Mouse (Mus musculus) cortical plate, adult 2 months (tissue): ENCODE measurements around the gene Gm49027.

Source experiments
- CTCF ChIP-seq: fragments of 200-500 bp; IDR thresholded peaks from 2 replicates; pipeline ENCODE4 v1.5.1; 2011; ENCODE audit warnings: mild to moderate bottlenecking, control low read depth, low read length; ENCODE audit not compliant: insufficient read depth; ENCODE audit errors: extremely low read depth
- POLR2A ChIP-seq: fragments of 200-500 bp; IDR thresholded peaks from 2 replicates; pipeline ENCODE4 v1.6.1; 2011; ENCODE audit warnings: mild to moderate bottlenecking, low read length, control low read depth; ENCODE audit not compliant: insufficient read depth; ENCODE audit errors: extremely low read depth

DNA sequence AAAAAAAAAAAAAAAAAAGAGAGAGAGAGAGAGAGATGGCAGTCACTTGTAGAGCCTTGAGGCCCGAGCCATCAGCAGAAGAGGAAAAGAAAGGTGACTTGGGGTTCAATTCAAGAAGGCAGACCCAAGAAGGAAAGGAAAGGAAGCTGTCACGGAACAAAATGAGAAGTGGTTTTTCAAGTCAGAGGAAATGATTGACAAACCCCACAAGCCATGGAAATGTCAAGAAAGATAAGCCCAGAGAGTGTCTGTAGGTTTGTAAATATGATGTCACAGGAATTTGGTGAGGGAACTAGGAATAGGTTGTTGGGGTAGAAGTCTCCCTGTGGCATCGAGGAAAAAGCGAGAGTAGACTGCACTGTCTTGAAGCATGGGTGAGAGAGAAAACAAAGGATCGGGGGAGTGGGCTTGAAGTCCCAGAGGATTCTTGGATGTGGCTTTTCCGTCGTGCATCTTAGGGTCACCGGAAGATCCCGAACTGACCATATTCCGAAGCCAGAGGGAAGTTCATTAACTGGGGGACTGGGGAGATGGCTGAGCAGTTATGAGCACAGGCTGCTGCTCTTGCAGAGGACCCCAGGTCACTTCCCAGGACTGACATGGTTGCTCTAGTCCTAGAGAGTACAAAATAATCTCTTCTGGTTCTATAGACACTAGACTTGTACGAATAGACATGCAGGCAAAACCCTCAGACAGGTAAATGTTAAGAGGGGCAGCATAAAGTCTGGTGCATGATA is 37.5 kb downstream of the Gm49027 start:
- TF ChIP-seq CTCF (no peak), POLR2A (no peak)
